Mouse (Mus musculus): ENCODE measurements around the gene Gaa. TPM values are rescaled to one million over a fixed set of nuclear protein-coding genes. Genes with fewer than 3 reads are reported as not detected.
"Not testable (repeated sequence)": the region's sequence is repeated elsewhere in the genome, so short reads cannot be mapped to it uniquely, and the experiment has no call there.

Gaa gene
- polyA plus RNA-seq, 1 experiment, result 1.2 TPM

GRCm38 (mm10) chr11:119267241-119267674 lies 429 bp upstream of the Gaa start:
- H3K36me3 ChIP-seq (ENCODE audit: control insufficient read depth), result peaks cover 10% of the 10 kb centered on the region

GRCm38 (mm10) chr11:119268557-119269195 lies 989 bp downstream of the Gaa start:
- no peaks in the 10 kb centered on the region for H3K27me3 ChIP-seq (ENCODE audit: control insufficient read depth)
- H3K9me3 ChIP-seq (ENCODE audit: control insufficient read depth, low read length), result no peaks in the 10 kb centered on the region
- peaks cover 18% of the 10 kb centered on the region for H3K36me3 ChIP-seq (ENCODE audit: control insufficient read depth)
- H3K4me1 ChIP-seq (ENCODE audit: control insufficient read depth), result peaks cover 44% of the 10 kb centered on the region
- no peak for TF ChIP-seq GATA1 (IDR thresholded peaks at IDR 0.05; ENCODE audit: low read length)
- TF ChIP-seq TAL1 (IDR thresholded peaks at IDR 0.05; ENCODE audit: low read length), result no peak
- H3K4me3 ChIP-seq (replicated peaks), result peak overlapping the region; percentile 74

More at GRCm38 (mm10) chr11:119267241-119267674, 429 bp upstream of the Gaa start:
- Histone ChIP-seq H3K27me3 (ENCODE audit: control insufficient read depth) (no peaks in the 10 kb centered on the region), H3K4me1 (ENCODE audit: control insufficient read depth) (peaks cover 39% of the 10 kb centered on the region), H3K4me3 (replicated peaks) (peak overlapping the region; percentile 74), H3K9me3 (ENCODE audit: control insufficient read depth, low read length) (no peaks in the 10 kb centered on the region)
- TF ChIP-seq GATA1 (IDR thresholded peaks at IDR 0.05; ENCODE audit: low read length) (no peak), TAL1 (IDR thresholded peaks at IDR 0.05; ENCODE audit: low read length) (no peak)

GRCm38 (mm10) chr11:119272492-119272891 lies 4.8 kb downstream of the Gaa start:
- H3K9me3 ChIP-seq (ENCODE audit: control insufficient read depth, low read length); H3K27me3 ChIP-seq (ENCODE audit: control insufficient read depth); H3K4me3 ChIP-seq (replicated peaks): not testable (repeated sequence)
- Histone ChIP-seq H3K4me1 (ENCODE audit: control insufficient read depth) (peaks cover 32% of the 10 kb centered on the region), H3K36me3 (ENCODE audit: control insufficient read depth) (peaks cover 42% of the 10 kb centered on the region)

- Histone ChIP-seq H3K4me3 (replicated peaks) (no peak overlapping the region), H3K27me3 (ENCODE audit: control insufficient read depth) (no peaks in the 10 kb centered on the region), H3K9me3 (ENCODE audit: control insufficient read depth, low read length) (no peaks in the 10 kb centered on the region), H3K4me1 (ENCODE audit: control insufficient read depth) (peaks cover 23% of the 10 kb centered on the region), H3K36me3 (ENCODE audit: control insufficient read depth) (peaks cover 50% of the 10 kb centered on the region)
- TF ChIP-seq GATA1 (IDR thresholded peaks at IDR 0.05; ENCODE audit: low read length) (no peak), TAL1 (IDR thresholded peaks at IDR 0.05; ENCODE audit: low read length) (no peak)
Observed at GRCm38 (mm10) chr11:119273186-119273930, 5.7 kb downstream of the Gaa start.

GRCm38 (mm10) chr11:119281030-119281429 lies 13.3 kb downstream of the Gaa start:
- Histone ChIP-seq H3K4me1 (ENCODE audit: control insufficient read depth) (no peaks in the 10 kb centered on the region), H3K36me3 (ENCODE audit: control insufficient read depth) (peaks cover 56% of the 10 kb centered on the region), H3K4me3 (replicated peaks) (no peak overlapping the region), H3K9me3 (ENCODE audit: control insufficient read depth, low read length) (no peaks in the 10 kb centered on the region), H3K27me3 (ENCODE audit: control insufficient read depth) (no peaks in the 10 kb centered on the region)
- TF ChIP-seq GATA1 (IDR thresholded peaks at IDR 0.05; ENCODE audit: low read length), result no peak
- TF ChIP-seq TAL1 (IDR thresholded peaks at IDR 0.05; ENCODE audit: low read length), result no peak

- Histone ChIP-seq H3K9me3 (ENCODE audit: control insufficient read depth, low read length) (no peaks in the 10 kb centered on the region; the same call in 1 of the 2 replicates), H3K36me3 (ENCODE audit: control insufficient read depth) (peaks cover 83% of the 10 kb centered on the region), H3K4me1 (ENCODE audit: control insufficient read depth) (no peaks in the 10 kb centered on the region), H3K27me3 (ENCODE audit: control insufficient read depth) (no peaks in the 10 kb centered on the region), H3K4me3 (replicated peaks) (no peak overlapping the region)
- TF ChIP-seq TAL1 (IDR thresholded peaks at IDR 0.05; ENCODE audit: low read length) (no peak), GATA1 (IDR thresholded peaks at IDR 0.05; ENCODE audit: low read length) (no peak)
Observed at GRCm38 (mm10) chr11:119285791-119286527, 18.3 kb downstream of the Gaa start.

GRCm38 (mm10) chr11:119287207-119287992 lies 19.7 kb downstream of the Gaa start:
- Histone ChIP-seq H3K4me3 (replicated peaks) (no peak overlapping the region), H3K9me3 (ENCODE audit: control insufficient read depth, low read length) (no peaks in the 10 kb centered on the region; the same call in 1 of the 2 replicates), H3K4me1 (ENCODE audit: control insufficient read depth) (no peaks in the 10 kb centered on the region), H3K36me3 (ENCODE audit: control insufficient read depth) (peaks cover 88% of the 10 kb centered on the region), H3K27me3 (ENCODE audit: control insufficient read depth) (no peaks in the 10 kb centered on the region)
- no peak for TF ChIP-seq TAL1 (IDR thresholded peaks at IDR 0.05; ENCODE audit: low read length)
- no peak for TF ChIP-seq GATA1 (IDR thresholded peaks at IDR 0.05; ENCODE audit: low read length)

GRCm38 (mm10) chr11:119292861-119293260 lies 25.2 kb downstream of the Gaa start:
- H3K36me3 ChIP-seq (ENCODE audit: control insufficient read depth), result peaks cover 98% of the 10 kb centered on the region
- not testable (repeated sequence) for H3K27me3 ChIP-seq (ENCODE audit: control insufficient read depth); H3K9me3 ChIP-seq (ENCODE audit: control insufficient read depth, low read length); H3K4me3 ChIP-seq (replicated peaks); H3K4me1 ChIP-seq (ENCODE audit: control insufficient read depth)

Data from erythroblast, embryonic 14.5 days (primary cell).